Mouse (Mus musculus) lung, postnatal 4 days (tissue): ENCODE measurements around the gene Thpo.

Source experiments
- DNase-seq, 2 experiments: peaks; one replicate each; pipeline ENCODE4 v3.0.0; 2021

The Thpo gene

GRCm38 (mm10) chr16:20724338-20724748 is 10.0 kb downstream of the Thpo start:
- peak; percentile 76 to 77 for DNase-seq

DNA sequence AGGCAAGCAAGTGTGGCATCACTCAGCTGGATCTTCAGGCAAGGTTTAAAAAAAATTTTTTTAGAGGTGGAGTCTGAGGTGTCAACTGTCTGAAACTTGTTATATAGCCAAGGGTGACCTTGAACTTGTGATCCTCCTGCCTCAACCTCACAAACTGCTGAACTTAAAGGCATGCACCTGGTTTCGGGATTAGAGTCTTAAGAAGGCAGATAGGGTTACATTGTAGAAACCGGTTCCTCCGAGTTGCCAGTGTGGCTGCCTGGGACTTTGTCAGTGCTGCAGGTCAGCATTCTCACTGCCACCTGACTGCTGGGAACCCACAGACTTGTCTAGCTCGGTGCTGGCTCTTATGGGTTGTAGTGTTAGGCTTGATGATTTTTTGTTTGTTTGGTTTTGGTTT is 11.1 kb downstream of the Thpo start:
- DNase-seq = no peak

- no peak for DNase-seq
Observed at GRCm38 (mm10) chr16:20722736-20723135, 11.6 kb downstream of the Thpo start.

GRCm38 (mm10) chr16:20721808-20722207 is 12.5 kb downstream of the Thpo start:
- no peak for DNase-seq

GRCm38 (mm10) chr16:20717978-20718670 is 16.2 kb downstream of the Thpo start:
- no peak for DNase-seq

DNA sequence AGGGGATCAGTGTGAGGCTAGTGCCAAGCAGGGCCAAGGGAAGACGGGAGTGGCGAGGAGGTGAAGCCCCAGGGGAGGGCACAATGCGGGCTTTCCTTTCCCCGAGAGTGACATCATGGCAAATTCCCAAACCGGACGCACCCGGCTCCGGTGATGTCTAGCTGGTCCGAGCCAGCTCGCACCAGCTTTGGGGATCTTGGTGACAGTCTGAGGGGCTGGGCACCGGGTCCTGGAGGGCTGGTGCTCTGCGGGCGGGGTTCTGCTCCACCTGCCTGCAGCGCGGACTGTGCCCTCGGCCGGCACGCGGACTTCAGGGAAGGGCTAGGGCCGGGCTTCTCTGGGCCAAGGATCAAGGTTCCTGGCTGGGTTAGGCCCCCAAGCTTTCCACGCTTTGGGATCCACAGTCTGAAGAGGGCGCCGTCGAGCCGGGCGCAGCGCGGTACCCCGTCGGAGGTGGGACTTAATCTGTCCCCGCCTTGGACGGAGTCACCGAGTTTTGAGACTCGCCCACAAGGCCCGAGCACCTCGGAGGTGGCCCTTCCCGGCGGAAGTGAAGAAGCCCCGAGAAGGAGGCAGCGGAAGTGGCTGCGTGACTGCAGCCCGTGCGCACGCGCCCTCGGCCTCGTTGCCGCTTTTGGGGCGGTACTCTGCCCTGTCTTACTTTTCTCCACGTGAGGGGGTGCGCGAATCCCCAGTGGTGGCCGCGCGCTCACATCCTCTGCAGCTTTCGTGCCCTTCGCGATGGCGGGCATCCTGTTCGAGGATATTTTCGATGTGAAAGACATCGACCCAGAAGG is 16.9 kb downstream of the Thpo start, which contains the start of the genes Polr2h and Clcn2:
Polr2h (plus strand) TSS at position 485 of the 797 bp plus-strand sequence.
Clcn2 (minus strand) TSS at position 566 of the 797 bp plus-strand sequence.
- DNase-seq = peak; percentile 98 to 99

DNA sequence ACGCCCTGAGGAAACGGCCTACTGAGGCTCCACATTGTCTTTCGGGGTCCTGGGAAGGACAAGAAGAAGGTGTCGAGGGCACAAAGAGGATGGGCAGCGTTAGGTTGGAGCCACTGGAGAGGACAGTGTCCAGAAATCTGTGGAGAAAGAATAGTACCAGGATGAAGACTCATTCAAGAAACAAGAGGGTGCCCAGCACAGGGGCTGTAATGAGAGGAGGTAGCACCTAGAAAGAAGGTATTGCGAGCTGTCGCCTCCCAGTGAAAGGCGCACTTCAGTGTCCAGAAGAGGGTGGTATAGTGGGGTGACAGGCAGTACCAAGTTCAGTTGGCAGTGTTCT is 17.5 kb downstream of the Thpo start:
- DNase-seq = no peak

GRCm38 (mm10) chr16:20715976-20716840 is 18.1 kb downstream of the Thpo start:
- DNase-seq = peak; percentile 79 to 86

DNA sequence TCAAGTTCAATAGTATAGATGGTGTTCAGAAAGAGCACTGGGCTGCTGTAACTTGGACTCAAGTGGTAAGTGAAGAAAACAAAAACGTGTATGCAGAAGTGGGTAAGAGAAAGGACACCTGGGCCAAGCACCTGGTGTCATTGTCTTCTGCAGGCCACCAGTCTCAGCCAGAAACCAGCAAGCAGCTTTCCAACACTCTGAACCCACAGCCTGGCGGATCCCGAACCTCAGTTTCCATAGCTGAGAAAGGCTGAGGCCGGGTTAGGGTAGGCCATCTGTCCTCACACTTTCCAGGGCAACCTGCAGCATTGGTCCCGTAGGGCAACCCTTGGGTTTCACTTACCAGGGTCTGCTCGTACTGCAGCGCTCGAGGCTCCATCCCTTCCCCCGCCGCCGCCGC is 18.7 kb downstream of the Thpo start:
- DNase-seq = no peak

DNA sequence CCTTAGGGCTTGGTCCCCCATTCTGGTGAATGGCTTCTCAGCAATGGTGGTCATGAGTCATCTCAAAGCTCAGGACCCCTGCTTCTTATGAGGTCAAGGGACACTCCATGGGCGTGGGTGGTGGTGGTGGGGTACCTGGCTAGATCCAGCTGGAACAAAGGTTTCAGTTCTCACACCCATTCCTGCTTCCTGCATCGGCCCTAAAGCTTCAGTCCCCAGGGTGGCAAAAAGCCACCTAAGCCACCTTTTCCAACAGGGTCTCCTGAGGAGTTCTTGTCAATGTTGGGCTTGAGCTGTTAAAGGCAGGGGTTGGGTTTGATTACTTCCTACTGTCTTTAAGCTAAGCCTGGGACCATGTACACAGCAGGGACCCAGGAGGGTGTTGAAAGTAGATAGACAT is 19.1 kb downstream of the Thpo start:
- no peak for DNase-seq

DNA sequence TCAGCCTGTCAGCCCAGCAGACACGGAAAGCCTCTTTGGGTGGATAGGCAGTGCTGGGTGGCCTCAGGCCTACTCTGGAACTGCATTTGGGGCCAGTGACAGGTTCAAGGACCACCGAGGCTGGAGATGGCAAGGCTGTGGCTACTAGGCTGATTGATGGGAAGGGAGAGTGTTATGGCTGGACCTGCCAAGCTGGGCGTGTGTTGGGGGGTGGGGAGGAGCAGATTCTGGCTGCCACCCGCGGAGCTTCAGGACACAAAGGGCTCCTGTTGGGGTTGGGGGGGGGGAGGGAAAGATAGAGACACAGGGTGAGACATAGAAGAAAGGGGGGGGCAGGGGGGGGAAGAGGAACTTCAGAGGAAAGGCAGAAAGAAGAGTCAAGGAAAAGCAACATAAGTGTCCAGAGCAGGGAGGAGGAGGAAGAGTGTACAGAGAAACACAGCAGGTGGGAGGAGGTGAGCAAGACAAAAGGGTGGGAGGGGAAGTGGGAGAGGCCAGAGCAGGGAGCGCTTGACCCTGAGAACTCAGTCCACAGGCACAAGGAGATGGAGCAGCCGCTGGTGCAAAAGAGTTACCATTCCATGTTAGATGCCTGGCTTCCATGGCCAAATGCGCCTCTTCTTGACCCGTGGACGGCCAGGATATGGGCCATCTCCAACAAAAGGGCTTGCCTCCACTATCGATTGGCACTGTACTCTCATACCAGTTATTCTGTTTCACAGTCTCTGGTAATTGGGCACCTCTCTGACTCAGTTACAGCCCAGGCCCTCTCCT is 19.8 kb downstream of the Thpo start:
- DNase-seq = no peak

DNA sequence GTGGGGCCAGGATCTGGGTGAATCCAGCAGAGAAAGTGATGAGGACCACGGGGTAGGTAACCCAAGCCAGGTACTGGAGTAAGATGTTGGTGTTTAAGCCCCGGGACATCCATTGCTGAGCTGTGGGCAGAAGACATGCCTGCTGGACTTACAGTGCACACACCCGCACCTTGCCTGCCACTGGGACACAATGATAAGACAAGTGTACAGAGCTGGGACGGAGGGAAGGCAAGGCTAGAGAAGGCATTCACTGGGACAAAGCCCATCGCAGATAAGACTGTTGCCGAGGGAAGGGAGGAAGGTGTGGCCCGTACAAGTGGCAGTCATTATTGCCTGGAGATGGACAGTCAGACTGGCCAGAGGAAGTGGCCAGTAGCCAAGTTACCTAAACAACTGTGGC is 21.4 kb downstream of the Thpo start:
- DNase-seq = no peak

- no peak for DNase-seq
Observed at GRCm38 (mm10) chr16:20712190-20712589, 22.1 kb downstream of the Thpo start.

- no peak for DNase-seq
Observed at GRCm38 (mm10) chr16:20710810-20711209, 23.5 kb downstream of the Thpo start.

GRCm38 (mm10) chr16:20710370-20710769 is 23.9 kb downstream of the Thpo start:
- no peak for DNase-seq

DNA sequence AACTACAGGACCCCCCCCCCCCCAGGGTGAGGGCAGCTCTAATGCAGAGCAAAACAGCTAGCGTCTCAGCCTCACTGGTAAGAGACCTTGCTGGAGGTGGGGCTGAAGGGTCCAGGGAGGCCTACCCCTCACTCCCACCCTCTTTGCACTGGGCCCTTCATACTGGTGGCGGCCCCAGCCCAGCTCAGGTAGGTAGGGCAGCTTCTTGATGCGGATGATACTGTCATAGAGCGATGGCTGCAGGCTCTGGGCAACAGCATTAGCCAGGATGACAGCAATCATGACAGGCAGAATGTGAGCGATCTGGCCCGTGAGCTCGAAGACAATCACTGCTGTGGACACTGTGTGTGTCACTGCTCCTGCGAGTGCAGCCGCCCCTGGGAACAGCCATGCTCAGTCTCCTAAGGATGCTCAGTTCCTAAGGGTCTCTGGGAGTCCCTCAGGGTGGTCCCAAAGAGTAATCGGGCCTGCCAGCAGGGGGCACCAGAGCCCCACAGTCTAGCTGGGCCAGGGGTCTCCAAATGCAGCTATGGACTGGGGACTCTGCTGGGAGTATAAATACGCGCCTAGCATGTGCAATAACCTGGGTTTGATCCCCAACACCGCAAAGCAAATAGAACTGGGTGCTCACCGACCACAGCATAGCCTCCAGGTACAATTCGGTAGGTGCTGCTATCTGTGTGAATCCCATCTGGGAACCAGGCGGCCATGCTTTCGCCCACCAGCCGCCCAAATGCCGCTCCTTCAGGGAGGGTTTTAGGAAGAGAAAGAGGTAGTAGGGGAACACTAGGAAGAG is 25.2 kb downstream of the Thpo start:
- DNase-seq = peak in 1 of 2 experiments; percentile 40

DNA sequence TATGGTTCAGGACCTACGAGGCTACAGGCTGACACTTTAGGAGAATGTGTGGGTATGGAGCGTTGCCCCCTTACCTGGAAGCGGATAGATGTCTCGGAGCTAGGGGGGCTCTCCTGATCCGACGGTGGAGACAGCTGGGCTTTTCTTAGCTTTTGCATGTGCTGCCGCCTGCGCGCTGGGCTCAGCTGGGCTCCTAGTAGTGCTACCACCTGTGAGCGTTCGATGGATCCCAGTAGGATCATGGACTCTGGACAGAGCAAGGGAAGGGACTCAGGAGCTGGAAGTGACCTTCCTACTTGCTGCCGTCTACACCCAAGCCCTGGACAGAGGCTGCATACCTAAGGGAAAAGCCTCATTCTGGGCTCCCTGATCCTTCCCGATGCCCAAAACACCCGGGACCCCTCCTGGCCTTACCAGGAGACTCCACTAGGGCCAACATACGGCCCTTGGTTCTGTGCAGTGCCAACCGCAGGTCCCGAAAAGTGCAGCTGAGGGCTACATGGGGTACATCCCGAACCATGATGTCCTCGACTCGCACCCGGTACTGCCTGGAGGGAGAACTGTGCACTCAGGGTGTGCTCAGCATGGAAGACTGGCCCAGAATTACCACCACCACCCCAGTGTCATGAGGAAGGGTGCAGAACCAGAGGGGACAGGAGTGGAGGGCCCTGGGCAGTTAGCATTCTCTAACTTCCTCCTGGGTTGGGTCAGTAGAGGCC is 25.9 kb downstream of the Thpo start:
- DNase-seq = no peak

GRCm38 (mm10) chr16:20706407-20707055 is 27.8 kb downstream of the Thpo start:
- DNase-seq = no peak

DNA sequence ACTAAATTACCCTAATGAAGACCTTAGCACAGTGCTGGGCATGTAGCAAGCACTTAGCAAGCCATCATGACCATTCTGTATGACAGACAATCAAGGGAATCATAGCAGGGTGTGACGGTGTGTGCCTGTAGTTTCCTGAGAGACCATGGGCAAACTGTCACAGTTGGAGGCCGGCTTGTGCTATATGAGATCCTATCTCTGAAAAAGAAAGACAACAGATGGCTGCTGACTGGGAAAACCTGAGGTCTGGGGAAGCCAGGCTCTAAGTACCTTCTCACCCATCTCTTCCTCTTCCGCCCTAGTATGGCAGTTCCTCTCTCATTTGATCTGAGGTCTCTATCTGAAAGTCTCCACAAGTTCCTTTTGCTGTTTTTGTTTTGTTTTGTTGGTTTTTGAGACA is 28.5 kb downstream of the Thpo start:
- no peak for DNase-seq

GRCm38 (mm10) chr16:20703699-20704400 is 30.5 kb downstream of the Thpo start:
- DNase-seq = no peak
